Mouse (Mus musculus): ENCODE results near the gene Fbln2.

GRCm38 (mm10) chr6:91198456-91198855 lies 13.8 kb upstream of the Fbln2 start:
- TF ChIP-seq POLR2A (IDR thresholded peaks at IDR 0.05; ENCODE audit: control insufficient read depth, low read depth, low read length) (no peak), CTCF (IDR thresholded peaks at IDR 0.05; ENCODE audit: control insufficient read depth, insufficient read depth, insufficient replicate concordance, low read depth, low read length) (no peak; the same call in 1 of the 2 replicates)
